ENCODE assay signal across 17 mouse cellular contexts in genomic region chr4:72022152-72022551, GRCm38 (mm10).
"Had no signal": no experiment of that assay in that cellular context is flagged by ENCODE, and none has a peak within 500 bp of the region (broad histone marks: within the 10 kb centered on the region; RNA-seq: fewer than 3 reads in every experiment).

No protein-coding gene starts in this region.

- DNase-seq: retina, postnatal 1 day; right cerebral cortex, adult 18-20 months; right cerebral cortex, postnatal 14 days; right cerebral cortex, postnatal 25 days; right cerebral cortex, postnatal 4 days; spleen, adult 18-20 months; thymus, adult 18-20 months; thymus, adult 2 months; thymus, postnatal 14 days; thymus, postnatal 25 days; thymus, postnatal 36 days; thymus, postnatal 4 days had no signal

- H3K9me3 ChIP-seq: neural tube, embryonic 12.5 days; neural tube, embryonic 13.5 days; neural tube, embryonic 15.5 days; stomach, embryonic 15.5 days had no signal

- H3K4me2 ChIP-seq: neural tube, embryonic 12.5 days; neural tube, embryonic 13.5 days; neural tube, embryonic 15.5 days; stomach, embryonic 15.5 days had no signal

- H3K27ac ChIP-seq: neural tube, embryonic 12.5 days; neural tube, embryonic 13.5 days; neural tube, embryonic 15.5 days; stomach, embryonic 15.5 days; stomach, postnatal 0 days had no signal

- H3K4me3 ChIP-seq: neural tube, embryonic 12.5 days; neural tube, embryonic 13.5 days; neural tube, embryonic 15.5 days; stomach, embryonic 15.5 days had no signal

- H3K9ac ChIP-seq: neural tube, embryonic 12.5 days; neural tube, embryonic 13.5 days; neural tube, embryonic 15.5 days; stomach, embryonic 15.5 days had no signal

- H3K4me1 ChIP-seq: neural tube, embryonic 12.5 days; neural tube, embryonic 13.5 days; neural tube, embryonic 15.5 days; stomach, embryonic 15.5 days had no signal

- H3K36me3 ChIP-seq: neural tube, embryonic 12.5 days; neural tube, embryonic 13.5 days; neural tube, embryonic 15.5 days; stomach, embryonic 15.5 days had no signal

- H3K27me3 ChIP-seq: neural tube, embryonic 12.5 days; neural tube, embryonic 13.5 days; neural tube, embryonic 15.5 days; stomach, embryonic 15.5 days had no signal
